Mouse (Mus musculus): Measurements from ENCODE around the gene Thap11.
"Not testable (repeated sequence)": the region's sequence is repeated elsewhere in the genome, so short reads cannot be mapped to it uniquely, and the experiment has no call there.

Thap11 gene

DNA sequence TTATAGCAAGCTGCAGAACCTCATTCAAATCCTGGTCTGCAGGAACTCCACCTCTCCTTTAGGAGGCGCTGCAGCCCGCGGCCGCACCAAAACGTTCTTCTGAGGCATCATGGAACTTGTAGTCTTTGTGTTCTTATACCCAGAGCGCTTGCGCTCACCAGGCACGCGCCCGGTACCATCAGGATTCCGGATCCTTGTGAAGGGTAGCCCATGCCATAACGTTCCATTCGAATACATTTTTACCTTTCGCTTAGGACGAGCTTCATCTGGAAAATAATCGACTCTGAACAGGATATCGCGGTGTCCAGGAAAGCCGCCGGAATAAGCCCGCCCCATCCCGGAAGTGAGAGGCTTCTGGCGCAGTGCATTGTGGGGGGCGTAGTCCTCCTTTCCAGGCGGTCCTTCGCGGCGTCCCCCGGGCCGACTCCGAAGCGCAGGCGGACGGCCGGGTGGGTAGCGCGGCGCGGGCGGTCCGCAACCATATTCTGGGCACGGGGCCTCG, at the start of gene Thap11:
Thap11 (plus strand) TSS at position 418 of the 502 bp plus-strand sequence.
- peak; percentile 93 for DNase-seq

- no peak for DNase-seq
Observed at GRCm38 (mm10) chr8:105805346-105805745, 49.6 kb upstream of the Thap11 start.

DNA sequence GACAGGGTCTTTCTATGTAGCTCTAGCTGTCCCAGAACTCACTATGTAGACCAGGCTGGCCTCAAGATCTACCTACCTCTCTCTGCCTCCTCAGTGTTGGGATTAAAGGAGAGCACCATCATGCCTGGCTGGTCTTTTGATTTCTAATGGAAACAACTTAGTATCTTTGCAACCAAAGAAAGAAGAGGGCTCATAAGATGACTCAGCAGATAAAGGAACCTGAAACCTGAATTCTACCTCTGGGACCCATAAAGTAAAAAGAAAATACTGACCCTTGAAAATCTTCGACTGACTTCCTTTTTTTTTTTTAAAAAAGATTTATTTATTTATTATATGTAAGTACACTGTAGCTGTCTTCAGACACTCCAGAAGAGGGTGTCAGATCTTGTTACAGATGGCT, 49.0 kb upstream of the Thap11 start:
- DNase-seq, result no peak

DNA sequence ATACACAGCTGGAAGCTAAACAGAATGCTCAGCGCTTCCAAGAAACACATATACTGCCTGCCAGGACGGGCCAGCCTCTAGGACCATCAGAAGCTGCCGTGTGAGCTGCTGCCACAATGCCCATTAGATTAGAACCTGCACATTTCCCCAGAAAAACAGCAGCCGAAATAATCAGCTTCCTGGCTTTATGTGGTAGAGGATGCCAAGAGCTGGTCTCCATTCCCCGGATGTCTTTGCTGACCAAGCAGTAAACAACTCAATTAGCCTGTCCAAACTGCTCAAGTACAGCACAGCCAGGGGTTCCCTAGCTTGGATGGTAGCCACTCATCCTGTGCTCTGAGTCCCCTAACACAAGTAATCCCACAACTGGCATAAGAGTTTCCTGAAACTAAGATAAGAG, 47.2 kb upstream of the Thap11 start:
- no peak for DNase-seq

GRCm38 (mm10) chr8:105808480-105808879, 46.5 kb upstream of the Thap11 start:
- no peak for DNase-seq

- DNase-seq, result no peak
Observed at GRCm38 (mm10) chr8:105810245-105810786, 44.6 kb upstream of the Thap11 start.

DNA sequence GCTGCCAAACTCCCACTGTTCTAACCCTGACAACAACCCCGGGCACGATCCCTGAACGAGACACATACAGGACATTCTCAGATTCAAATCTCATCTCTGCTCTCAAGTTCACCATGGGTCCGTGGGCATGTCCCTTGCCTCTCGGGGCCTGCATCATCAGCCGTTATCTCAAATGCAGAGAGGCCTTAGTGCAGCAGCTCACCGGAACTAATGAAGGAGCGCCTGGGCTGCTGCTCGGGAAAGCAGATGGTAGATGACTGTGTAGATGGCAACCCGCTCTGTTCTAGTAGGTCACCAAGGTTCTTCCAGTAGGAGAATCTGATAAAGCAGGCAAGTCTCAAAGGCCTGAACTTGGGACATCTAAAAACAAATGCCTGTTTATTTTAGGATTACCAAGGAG, 43.9 kb upstream of the Thap11 start:
- DNase-seq, result peak; percentile 55

GRCm38 (mm10) chr8:105811543-105811942, 43.4 kb upstream of the Thap11 start:
- DNase-seq, result no peak

- DNase-seq, result no peak
Observed at GRCm38 (mm10) chr8:105812511-105812910, 42.4 kb upstream of the Thap11 start.

DNA sequence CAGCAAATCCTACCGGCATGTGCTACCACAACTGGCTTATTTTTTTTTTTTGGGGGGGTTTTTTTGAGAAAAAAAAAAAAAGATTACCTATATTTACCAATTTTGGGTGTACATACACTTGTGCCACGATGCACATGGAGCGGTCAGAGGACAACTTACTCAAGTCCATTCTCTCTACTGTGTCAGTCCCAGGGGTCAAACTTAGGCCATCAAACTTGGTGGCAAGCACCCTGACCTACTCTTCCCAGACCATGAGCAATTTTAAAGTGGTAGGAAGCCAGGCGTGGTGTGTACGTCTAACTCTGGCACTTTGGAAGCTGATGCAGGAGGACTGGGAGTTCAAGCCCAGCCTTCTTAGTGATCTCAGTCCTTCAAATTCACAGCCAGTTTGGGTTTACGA, 41.7 kb upstream of the Thap11 start:
- DNase-seq, result no peak

DNA sequence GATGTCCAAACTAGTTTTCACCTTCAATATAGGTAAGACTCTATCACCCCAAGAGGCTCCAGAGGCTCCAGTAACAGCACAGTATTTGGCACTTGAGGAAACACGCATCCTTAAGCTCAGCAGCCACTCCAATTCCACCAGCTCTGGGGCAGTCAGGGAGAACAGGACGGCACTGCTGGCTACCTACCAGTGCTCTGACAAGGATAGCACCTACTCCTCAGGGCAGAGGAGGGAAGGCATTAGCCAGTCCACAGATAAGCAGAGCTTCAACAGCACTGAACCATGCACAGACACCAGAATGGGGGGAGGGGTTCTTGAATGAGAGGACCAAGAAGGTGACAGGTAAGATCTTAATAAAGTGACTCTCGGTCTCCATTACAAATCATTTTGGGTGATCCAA, 35.3 kb upstream of the Thap11 start:
- no peak for DNase-seq

DNA sequence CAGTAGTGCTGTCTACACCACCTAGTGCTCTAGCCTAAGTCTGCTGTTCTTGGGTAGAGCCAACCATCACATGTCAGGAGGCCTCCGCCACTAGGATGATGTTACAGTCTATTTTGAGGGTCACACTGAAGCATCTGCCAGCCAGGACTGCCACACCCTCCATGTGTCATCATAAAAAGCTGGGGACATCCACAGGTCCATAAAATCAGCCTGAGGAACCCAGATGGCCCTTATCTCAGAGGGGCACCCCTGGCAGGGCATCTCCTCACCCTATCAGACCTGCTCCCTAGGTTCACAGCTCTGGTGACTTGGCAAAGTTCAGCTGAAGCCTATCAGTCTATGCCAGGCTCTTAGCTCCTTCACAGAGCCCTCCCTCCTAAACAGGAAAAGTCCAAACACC, 34.0 kb upstream of the Thap11 start:
- no peak for DNase-seq

DNA sequence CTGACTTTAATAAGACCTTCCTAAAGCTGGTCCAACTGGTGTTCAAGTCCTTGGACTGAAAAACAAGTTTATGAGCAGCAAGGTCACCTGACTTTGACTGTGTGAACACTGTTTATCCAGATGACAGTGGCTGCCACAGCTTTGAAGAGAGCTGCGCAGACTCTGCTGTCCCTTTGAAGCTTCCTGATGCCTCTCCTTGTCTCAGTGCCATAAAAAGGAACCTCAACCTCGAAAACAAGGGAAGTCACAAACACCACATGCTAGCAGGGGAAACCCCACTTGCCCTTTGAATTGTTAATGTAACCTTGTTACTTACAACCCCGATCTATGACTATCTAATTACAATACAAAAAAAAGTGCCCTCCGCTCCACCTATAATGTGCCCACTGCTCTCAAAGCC, 29.4 kb upstream of the Thap11 start:
- no peak for DNase-seq

- no peak for DNase-seq
Observed at GRCm38 (mm10) chr8:105826379-105826778, 28.6 kb upstream of the Thap11 start.

DNA sequence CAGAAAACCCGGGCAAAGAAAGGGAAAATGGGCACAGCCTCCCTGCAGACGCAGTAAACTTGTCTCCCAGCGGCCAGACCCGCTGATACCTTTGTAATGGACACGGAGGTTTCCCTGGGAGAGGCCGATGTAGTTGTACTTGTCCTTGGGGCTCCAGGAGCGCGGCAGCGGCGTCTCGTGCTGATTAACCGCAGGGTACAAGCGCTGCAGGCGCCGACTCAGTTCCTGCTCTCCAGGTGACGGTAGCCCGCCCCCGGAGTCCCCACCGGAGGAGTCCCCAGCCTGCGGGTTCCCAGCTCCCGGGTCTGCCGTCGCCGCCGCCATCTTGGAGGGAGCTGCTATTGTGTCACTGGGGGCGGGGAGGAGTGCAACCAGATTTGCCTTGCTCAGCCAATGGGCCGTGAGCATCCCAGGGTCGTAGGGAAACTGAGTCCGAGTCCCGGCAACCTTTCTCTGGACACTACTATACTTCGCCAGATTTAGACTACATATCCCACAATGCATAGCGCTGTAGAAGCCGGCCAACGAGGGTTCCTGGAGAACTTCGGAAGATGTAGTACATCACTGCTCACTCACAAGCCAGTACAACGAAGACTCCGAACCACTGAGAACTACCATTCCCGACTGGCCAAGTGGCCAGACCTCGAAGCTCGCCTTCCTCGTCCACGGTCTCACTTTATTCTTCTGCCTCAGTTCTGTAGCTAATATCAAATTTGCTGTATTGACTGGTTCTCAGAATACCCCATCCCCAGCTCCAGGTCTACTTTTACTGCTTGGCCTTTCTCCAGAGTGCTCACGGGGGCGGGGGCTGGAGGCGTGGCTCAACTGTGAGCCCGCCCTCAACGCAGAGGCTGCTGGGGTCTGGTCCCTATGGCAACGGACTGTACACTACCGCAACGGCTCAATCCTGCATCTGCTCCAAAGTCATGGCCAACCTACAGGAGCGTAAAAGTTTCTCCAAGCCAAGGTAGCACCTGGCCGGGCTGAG, 27.8 kb upstream of the Thap11 start, which contains the start of the genes Ranbp10 and Tsnaxip1:
Ranbp10 (minus strand) TSS at position 490 of the 988 bp plus-strand sequence.
Tsnaxip1 (plus strand) TSS at position 871 of the 988 bp plus-strand sequence.
- DNase-seq, result peak; percentile 100

DNA sequence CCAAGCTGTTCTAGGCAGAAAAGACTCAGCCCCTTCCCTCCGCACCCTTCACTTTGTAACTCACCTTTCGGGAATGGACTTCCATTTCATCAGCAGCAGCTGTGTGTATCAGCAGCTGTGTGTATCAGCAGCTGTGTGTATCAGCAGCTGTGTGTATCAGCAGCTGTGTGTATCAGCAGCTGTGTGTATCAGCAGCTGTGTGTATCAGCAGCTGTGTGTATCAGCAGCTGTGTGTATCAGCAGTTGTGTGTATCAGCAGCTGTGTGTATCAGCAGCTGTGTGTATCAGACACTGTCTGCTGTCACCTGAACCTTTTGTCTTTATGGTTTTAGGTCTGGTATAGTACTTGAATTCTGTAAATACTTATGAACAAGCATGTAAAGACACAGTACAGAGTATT, 21.2 kb upstream of the Thap11 start:
- DNase-seq, result not testable (repeated sequence)

DNA sequence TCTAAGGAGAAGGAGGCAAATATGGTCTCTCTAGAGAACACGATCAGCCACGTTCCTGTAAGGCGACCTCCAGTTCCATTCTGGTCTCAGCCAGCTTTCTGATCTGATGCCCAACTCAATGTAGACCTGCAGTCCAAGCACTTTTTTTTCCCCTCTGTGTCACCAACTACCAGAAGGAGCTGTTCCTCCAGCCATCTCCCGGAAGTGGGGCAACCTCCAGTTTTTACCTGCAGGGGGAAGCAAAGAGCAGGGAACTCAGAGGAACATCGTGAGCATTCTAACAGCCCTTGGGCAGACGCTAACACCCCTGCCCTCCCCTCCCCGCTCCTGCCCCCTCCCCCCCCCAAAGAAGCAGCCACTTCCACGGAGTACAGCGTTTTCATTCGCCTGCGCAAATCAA, 19.6 kb upstream of the Thap11 start:
- DNase-seq, result no peak

DNA sequence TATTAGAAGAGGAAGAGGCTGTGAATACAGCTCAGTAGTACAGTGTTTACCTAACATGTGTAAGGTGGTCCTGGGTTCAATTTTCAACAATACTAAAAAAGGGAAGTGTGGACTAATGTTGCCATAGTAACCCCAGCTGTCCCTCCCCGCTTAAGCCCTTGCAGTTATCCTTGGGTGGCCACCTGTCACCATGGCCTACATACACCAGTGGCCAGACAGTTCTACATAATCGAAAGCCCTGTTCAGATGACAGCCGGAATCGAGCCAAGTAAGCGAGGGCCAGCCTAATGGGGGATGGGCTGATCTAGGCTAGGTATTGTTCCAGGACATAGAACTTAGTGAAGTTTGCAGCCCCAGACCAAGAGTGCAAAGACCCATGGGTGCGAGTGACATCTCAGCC, 17.9 kb upstream of the Thap11 start:
- DNase-seq, result peak; percentile 34

DNA sequence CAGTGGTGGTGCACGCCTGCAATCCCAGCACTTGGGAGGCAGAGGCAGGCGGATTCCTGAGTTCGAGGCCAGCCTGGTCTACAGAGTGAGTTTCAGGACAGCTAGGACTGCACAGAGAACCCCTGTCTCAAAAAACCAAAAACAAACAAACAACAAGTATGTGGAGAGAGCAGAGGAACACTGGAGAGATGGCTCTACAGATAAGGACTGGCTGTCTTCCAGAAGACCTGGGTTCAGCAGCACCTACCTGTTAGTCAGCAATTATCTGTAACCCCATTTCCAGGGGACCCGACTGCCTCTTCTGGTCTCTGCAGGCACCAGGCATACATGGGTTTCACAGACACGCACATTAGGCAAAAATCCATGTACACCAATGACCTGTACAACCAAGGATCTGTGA, 15.7 kb upstream of the Thap11 start:
- no peak for DNase-seq

GRCm38 (mm10) chr8:105846678-105847077, 8.3 kb upstream of the Thap11 start:
- DNase-seq, result no peak

GRCm38 (mm10) chr8:105850014-105850413, 4.9 kb upstream of the Thap11 start:
- DNase-seq, result no peak

DNA sequence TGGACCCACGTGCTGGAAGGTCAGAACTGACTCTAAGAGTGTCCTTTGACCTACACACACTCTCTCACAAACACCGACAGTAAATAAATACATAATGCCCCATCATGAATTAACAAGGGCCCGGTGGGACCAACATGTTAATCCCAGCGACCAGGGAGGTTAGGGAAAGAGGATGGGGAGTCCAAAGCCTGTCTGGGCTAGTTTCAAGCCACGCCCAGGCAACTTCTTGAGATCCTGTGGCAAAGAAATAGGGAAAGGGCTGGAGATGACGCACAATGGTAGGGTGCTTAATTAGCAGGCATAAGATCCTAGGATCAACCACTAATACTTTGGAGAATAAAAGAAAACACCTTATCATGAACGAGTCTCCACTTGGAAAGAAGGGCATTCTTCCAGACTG, 4.3 kb upstream of the Thap11 start:
- DNase-seq, result no peak

- peak; percentile 85 for DNase-seq
Observed at GRCm38 (mm10) chr8:105851651-105852143, 3.2 kb upstream of the Thap11 start.

All from cerebellum, adult 9-10 months (tissue).